Mouse (Mus musculus) thymus, postnatal 10 days (tissue): ENCODE data around the gene Cyp3a11.
"Not testable (repeated sequence)": the region's sequence is repeated elsewhere in the genome, so short reads cannot be mapped to it uniquely, and the experiment has no call there.

Source experiments
- DNase-seq, 2 experiments: peaks; one replicate each; pipeline ENCODE4 v3.0.0; 2021; ENCODE audit warnings: low spot score in 2 of 2

Cyp3a11 gene

DNA sequence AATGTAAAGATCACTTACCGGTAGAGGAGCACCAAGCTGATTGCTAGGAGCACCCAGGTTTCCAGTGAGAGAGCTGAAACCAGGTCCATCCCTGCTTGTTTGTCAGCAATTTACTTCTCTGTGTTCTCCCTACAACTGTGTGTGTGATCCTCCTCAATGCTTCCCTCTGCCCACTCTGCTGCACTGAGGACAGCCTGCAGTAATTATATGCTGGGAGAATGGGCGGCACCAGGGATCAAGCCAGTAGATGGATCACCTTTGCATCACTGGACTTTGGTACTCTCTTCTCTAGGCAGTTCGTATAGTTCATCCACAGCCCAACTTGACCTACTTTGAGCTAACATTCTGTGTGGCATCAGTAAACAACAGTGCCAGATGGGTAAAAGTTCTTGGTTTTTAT, at the start of gene Cyp3a11:
Gene Cyp3a11 (minus strand): TSS at position 277 of the 400 bp plus-strand sequence.
- no peak for DNase-seq

DNA sequence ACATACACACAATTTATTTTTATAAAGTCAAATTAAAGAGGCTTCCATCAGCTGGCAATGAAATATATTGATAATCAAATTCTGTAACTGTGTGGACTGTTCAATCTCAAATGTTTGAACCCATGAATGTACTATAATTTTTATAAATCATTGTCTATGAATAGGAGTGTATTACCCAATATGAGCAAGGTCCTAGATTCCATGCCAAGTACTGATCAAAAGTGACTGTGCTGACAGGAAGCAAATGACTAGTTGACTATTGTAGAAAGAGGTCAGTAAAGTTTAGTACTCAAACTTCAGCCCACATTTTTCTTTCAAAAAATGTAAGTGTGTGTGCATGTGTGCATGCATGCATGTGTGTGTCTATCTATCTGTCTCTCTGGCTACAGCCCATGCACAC, 33.1 kb upstream of the Cyp3a11 start:
- no peak for DNase-seq

DNA sequence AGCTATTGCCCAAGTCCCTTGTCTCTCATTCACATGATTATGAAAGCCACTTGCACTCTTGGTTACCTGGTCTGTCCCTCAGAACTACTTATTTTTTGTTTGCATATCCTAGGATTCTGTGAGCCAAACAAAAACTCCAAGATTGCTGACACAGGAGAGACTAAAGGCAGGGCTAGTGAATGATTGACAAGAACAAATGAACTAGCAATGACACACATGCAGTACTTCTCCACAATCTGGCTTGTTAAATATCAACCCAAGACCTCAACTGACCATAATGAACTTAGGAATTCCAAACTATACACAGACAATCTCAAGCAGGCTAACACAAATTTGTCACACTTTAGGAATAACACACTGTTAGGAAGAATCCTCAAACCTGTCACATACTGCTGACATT, 32.0 kb upstream of the Cyp3a11 start:
- no peak for DNase-seq

DNA sequence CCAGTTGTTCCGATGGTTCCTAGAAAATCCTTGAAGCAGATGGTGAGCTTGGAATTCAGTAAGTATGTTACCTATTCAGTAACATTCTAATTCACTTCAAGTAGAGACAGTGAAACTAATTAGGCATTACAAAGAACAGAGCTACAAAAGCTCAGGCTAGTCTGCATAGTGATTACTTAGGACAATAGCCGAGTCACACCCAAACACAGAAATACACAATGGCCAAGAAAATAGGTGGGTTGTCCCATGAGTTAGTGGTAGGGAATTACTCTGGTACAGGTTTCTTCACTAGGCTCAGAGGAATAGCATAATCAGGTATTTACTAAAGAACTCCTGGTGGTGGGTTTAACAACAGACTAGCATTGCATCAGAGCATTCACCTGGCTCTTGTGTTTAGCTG, 27.2 kb upstream of the Cyp3a11 start:
- not testable (repeated sequence) for DNase-seq

DNA sequence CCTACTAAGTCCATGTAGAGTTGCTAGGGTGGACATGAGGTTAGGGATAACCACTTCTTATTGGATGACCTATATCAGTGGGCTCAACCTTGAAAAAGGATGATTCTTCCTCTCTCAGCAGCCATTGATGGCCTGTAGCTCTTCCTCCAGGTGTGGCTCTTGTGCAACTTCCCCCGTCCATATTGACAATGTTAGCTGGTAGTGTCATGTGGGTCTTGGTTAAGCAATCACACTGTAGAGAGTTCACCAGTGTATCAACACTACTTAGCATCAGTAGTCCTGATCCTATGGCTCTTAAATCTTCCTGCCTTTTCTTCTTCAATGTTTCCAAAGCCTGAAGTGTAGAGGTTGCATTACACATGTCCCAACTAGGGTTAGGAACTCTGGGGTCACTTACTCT, 24.8 kb upstream of the Cyp3a11 start:
- DNase-seq, result no peak

DNA sequence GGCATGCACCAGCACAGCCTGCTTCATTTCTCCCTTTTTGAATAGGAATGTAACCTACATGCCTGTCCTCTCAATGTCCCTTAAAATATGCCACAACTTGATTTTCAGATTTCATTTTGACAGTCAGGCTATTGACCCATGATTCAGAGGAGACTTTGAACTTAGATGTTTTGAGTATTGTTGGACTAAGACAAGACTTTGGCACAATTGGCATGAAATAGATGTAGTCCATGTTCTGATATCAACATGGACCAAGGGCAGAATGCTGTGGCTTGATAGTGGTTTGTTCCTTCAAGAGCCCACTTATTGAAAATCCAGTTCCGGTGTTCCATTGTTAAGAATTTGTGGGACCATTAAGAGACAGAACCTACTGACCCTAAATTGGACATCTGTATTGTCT, 23.6 kb upstream of the Cyp3a11 start:
- DNase-seq, result no peak

DNA sequence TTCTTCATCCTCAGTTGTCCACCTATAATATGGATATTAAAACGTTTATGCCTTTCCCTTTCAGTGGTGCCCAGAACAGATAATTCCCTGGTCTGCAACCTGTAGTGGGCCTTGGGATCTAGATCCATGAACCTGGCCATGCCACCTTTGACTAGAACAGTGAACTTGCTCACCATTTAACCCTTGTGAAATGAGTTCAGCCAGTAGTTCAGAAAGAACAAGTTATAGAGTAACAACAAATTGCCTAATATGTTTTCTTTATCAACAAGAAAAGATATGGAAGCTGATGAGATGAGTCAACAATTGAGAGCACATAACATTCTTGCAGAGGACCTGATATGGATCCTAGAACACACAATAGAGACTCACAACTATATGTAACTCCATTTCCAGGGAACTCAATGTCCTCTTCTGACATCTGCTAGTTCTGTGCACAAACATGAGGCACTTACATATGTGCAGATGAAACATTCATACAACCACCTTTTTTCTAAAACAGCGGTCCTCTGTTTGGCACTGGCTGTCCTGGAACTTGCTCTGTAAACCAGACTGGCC, 20.7 kb upstream of the Cyp3a11 start:
- DNase-seq, result no peak

DNA sequence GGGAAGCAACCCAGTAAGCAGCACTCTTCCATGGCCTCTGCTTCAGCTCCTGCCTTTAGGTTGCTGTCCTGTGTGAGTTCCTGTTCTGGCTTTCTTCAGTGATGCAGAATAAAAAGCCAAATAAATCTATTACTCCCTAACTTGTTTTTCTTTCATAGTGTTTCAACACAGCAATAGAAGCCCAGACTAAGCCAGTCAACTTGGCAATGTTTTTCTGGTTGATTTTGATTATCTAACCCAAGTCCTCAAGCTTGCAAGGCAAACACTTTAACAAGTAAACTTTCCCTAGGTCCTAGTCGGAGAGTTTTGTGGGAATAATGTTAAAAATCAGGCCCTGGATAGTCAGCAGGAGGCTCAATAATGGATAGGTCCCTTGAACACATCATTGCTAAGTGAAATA, 17.5 kb upstream of the Cyp3a11 start:
- no peak for DNase-seq

DNA sequence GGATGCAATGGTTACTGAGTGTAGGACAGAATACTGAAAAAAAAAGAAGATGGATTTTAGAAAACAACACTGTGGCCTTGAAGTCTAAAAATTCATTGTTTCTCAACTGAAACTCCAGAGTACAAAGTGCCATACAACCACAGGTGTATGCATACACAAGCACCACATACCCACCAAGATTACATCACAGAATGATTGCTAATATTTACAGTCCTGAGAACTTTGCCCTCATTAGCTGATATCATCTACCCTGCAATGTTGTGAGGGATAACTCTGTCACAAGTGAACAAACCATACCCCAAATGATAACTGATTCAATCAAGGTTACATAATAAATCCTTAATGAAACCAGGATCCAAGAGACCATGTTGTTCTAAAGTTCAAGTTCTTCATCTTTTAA, 1.4 kb upstream of the Cyp3a11 start:
- DNase-seq, result no peak

DNA sequence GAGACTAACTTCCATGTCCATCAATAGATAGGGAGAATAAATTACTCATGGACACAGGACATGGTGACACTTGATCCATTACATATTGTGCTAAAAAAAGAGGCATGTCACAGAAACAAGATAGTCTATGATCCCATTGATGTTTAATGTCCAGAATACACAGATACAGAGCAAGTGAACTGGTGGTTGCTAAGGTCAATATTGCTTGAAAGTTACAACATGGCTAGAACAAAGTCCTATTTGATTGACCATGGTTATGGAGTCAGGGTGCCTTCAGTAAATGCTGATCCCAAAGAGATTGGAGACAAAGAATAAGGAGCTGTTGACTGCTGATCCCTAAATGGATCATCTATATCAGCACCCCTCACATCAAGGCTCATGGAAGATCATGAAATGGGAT, 12.3 kb downstream of the Cyp3a11 start:
- DNase-seq, result not testable (repeated sequence)

DNA sequence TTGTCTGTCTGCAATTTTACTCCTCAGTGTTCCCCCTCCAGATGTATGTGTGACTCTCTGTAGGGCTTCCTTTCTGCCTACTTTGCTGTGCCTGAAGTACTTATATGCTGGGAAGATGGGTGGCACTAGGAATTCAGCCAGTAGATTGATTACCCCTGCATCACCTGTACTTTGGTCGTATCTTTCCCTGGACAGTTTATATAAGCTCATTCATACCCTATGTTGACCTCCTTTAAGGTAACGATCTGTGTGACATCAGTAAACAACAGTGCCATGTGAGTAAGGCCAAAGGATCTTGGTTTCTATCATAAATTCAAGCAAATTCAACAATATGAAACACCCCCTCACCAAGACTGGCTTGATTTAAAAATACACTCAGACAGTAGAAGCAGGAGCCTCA, 74.0 kb downstream of the Cyp3a11 start, which contains the start of gene Cyp3a44:
Gene Cyp3a44 (minus strand): TSS at position 79 of the 400 bp plus-strand sequence.
- DNase-seq, result not testable (repeated sequence)
